Mouse (Mus musculus) right cerebral cortex, postnatal 25 days (tissue): Measurements from ENCODE around the gene Nuak2.
A peak's percentile ranks its signal among the peaks of the same experiment; 100 is the strongest.

Experiments used
- DNase-seq: peaks from one replicate; pipeline ENCODE4 v3.0.0; 2022

The Nuak2 gene

GRCm38 (mm10) chr1:132355162-132355601 is 39.3 kb downstream of the Nuak2 start:
- no peak for DNase-seq

GRCm38 (mm10) chr1:132355841-132356242 is 39.9 kb downstream of the Nuak2 start:
- peak; percentile 79 for DNase-seq

GRCm38 (mm10) chr1:132356841-132357240 is 40.9 kb downstream of the Nuak2 start:
- DNase-seq, result no peak

GRCm38 (mm10) chr1:132361959-132362358 is 46.0 kb downstream of the Nuak2 start:
- no peak for DNase-seq

GRCm38 (mm10) chr1:132364388-132364787 is 48.5 kb downstream of the Nuak2 start:
- peak; percentile 61 for DNase-seq

GRCm38 (mm10) chr1:132364896-132365557 is 49.1 kb downstream of the Nuak2 start:
- DNase-seq, result no peak

- DNase-seq, result no peak
Observed at GRCm38 (mm10) chr1:132365645-132366044, 49.7 kb downstream of the Nuak2 start.

- DNase-seq, result no peak
Observed at GRCm38 (mm10) chr1:132366235-132366634, 50.3 kb downstream of the Nuak2 start.

- no peak for DNase-seq
Observed at GRCm38 (mm10) chr1:132366937-132367336, 51.0 kb downstream of the Nuak2 start.

GRCm38 (mm10) chr1:132367692-132368506 is 52.0 kb downstream of the Nuak2 start:
- peak; percentile 81 for DNase-seq

- no peak for DNase-seq
Observed at GRCm38 (mm10) chr1:132370681-132371173, 54.8 kb downstream of the Nuak2 start.

- DNase-seq, result no peak
Observed at GRCm38 (mm10) chr1:132371298-132372081, 55.6 kb downstream of the Nuak2 start.

GRCm38 (mm10) chr1:132372354-132372753 is 56.4 kb downstream of the Nuak2 start:
- DNase-seq, result no peak

GRCm38 (mm10) chr1:132372896-132373534 is 57.1 kb downstream of the Nuak2 start:
- no peak for DNase-seq

- DNase-seq, result no peak
Observed at GRCm38 (mm10) chr1:132374140-132374872, 58.4 kb downstream of the Nuak2 start.

- peak; percentile 2 for DNase-seq
Observed at GRCm38 (mm10) chr1:132374873-132375244, 58.9 kb downstream of the Nuak2 start.

GRCm38 (mm10) chr1:132375256-132375655 is 59.3 kb downstream of the Nuak2 start:
- DNase-seq, result peak; percentile 35

GRCm38 (mm10) chr1:132376211-132377054 is 60.5 kb downstream of the Nuak2 start:
- DNase-seq, result peak; percentile 29

- no peak for DNase-seq
Observed at GRCm38 (mm10) chr1:132377055-132377365, 61.1 kb downstream of the Nuak2 start.

- DNase-seq, result peak; percentile 3
Observed at GRCm38 (mm10) chr1:132377811-132378210, 61.9 kb downstream of the Nuak2 start.

GRCm38 (mm10) chr1:132380550-132381100 is 64.7 kb downstream of the Nuak2 start:
- DNase-seq, result no peak
